Mouse (Mus musculus): Measurements from ENCODE around the gene Siglec1. TPM values are rescaled to one million over a fixed set of nuclear protein-coding genes. Genes with fewer than 3 reads are reported as not detected.
"Not testable (repeated sequence)": the region's sequence is repeated elsewhere in the genome, so short reads cannot be mapped to it uniquely, and the experiment has no call there.

Gene Siglec1
- total RNA-seq, 1 experiment from 2014 or later, result not detected

GRCm38 (mm10) chr2:131031406-131031805 lies 55.2 kb downstream of the Siglec1 start:
- not testable (repeated sequence) for ATAC-seq (replicated peaks; ENCODE audit: insufficient number of reproducible peaks, low FRiP score, low TSS enrichment, poor library complexity, severe bottlenecking)

- ATAC-seq (replicated peaks; ENCODE audit: insufficient number of reproducible peaks, low FRiP score, low TSS enrichment, poor library complexity, severe bottlenecking), result no peak
Measured at GRCm38 (mm10) chr2:131030998-131031397, 55.6 kb downstream of the Siglec1 start.

- ATAC-seq (replicated peaks; ENCODE audit: insufficient number of reproducible peaks, low FRiP score, low TSS enrichment, poor library complexity, severe bottlenecking), result no peak
Measured at GRCm38 (mm10) chr2:131030561-131030960, 56.0 kb downstream of the Siglec1 start.

GRCm38 (mm10) chr2:131029065-131029935 lies 57.3 kb downstream of the Siglec1 start:
- no peak for ATAC-seq (replicated peaks; ENCODE audit: insufficient number of reproducible peaks, low FRiP score, low TSS enrichment, poor library complexity, severe bottlenecking)

GRCm38 (mm10) chr2:131026941-131027340 lies 59.6 kb downstream of the Siglec1 start:
- no peak for ATAC-seq (replicated peaks; ENCODE audit: insufficient number of reproducible peaks, low FRiP score, low TSS enrichment, poor library complexity, severe bottlenecking)

- ATAC-seq (replicated peaks; ENCODE audit: insufficient number of reproducible peaks, low FRiP score, low TSS enrichment, poor library complexity, severe bottlenecking), result no peak
Measured at GRCm38 (mm10) chr2:131025230-131025629, 61.3 kb downstream of the Siglec1 start.

Other genes starting within 250 kb of the Siglec1 start
- 9.0 to 34.0 TPM (median 14.8 TPM) in 3 replicates for gene 4930402H24Rik, start 180.4 kb downstream of the Siglec1 start, total RNA-seq (2017)
- 7.9 to 15.1 TPM (median 13.4 TPM) in 3 replicates for gene Atrn, start 180.3 kb downstream of the Siglec1 start, total RNA-seq (2017)
- not detected in 3 replicates for gene Gfra4, start 43.7 kb downstream of the Siglec1 start, total RNA-seq (2017)
- gene Adam33, start 23.0 kb downstream of the Siglec1 start, total RNA-seq (2017), result not detected in 3 replicates
- not detected in 3 replicates for gene Hspa12b, start 40.5 kb upstream of the Siglec1 start, total RNA-seq (2017)
- gene Gm11037, start 46.7 kb upstream of the Siglec1 start, total RNA-seq (2017), result not detected in 3 replicates
- 4.0 to 11.8 TPM (median 5.2 TPM) in 3 replicates for gene 1700037H04Rik, start 73.3 kb upstream of the Siglec1 start, total RNA-seq (2017)
- gene Cenpb, start 93.3 kb upstream of the Siglec1 start, total RNA-seq (2017), result 12.5 to 17.0 TPM (median 14.0 TPM) in 3 replicates
- 7.7 to 39.4 TPM (median 11.3 TPM) in 3 replicates for gene Cdc25b, start 100.2 kb upstream of the Siglec1 start, total RNA-seq (2017)
- 0.38 to 1.6 TPM in 2 of 3 replicates, not detected in the other for gene Spef1, start 100.5 kb upstream of the Siglec1 start, total RNA-seq (2017)
- 3.0 to 15.2 TPM (median 13.2 TPM) in 3 replicates for gene Ap5s1, start 120.3 kb upstream of the Siglec1 start, total RNA-seq (2017)
- 8.0 to 16.9 TPM (median 9.0 TPM) in 3 replicates for gene Mavs, start 147.3 kb upstream of the Siglec1 start, total RNA-seq (2017)
- 38.1 to 53.4 TPM (median 45.9 TPM) in 3 replicates for gene Pank2, start 175.7 kb upstream of the Siglec1 start, total RNA-seq (2017)

Measured in monocyte, adult 5-6 weeks (primary cell).